Mouse (Mus musculus) left cerebral cortex, postnatal 25 days (tissue): Measurements from ENCODE around the gene 2300002M23Rik. TPM values are rescaled to one million over a fixed set of nuclear protein-coding genes. Genes with fewer than 3 reads are reported as not detected.

Experiments
- DNase-seq, 2 experiments: peaks; one replicate each; pipeline ENCODE4 v3.0.0; 2022; ENCODE audit warnings: low spot score in 2 of 2, mixed read lengths in 1 of 2
- intact Hi-C: fragments of 180-260 bp; cut with DNase I; formaldehyde crosslinking; loops from one replicate; pipeline ENCODE4 v1.15.1; 2025
- total RNA-seq, 2 experiments: library from RNA; stranded (reverse); gene quantifications; 2 replicates each; pipeline ENCODE4 v1.2.3; 2021

The 2300002M23Rik gene
- total RNA-seq = not detected

- DNase-seq = no peak
- intact Hi-C loops = no loop called here
These were observed at the start of gene 2300002M23Rik for GRCm38 (mm10) chr17:35567150-35567549. 2300002M23Rik (plus strand) TSS chr17:35567450.

GRCm38 (mm10) chr17:35517526-35517925, 49.7 kb upstream of the 2300002M23Rik start:
- no peak for DNase-seq
- intact Hi-C loops = loop anchor here (2.0 kb wide), 1 partner anchor 17 kb away; no protein-coding TSS in a partner anchor

DNA sequence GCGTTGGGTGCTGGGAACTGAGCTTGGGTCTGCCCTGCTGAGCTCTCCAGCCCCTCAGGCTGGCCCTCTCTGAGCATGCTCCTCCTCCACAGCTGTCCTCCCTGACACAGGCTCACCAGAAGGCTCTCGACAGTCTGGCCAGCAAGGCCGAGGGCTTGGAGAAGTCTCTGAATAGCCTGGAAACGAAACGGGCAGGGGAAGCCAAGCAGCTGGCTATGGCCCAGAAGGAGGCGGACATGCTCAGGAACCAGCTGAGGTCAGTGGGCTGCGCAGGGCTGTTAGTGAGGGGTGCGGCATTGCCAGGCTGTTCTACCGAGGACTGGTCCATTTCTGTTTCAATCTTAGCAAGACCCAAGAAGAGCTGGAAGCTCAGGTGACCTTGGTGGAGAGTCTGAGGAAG, 42.9 kb upstream of the 2300002M23Rik start:
- DNase-seq = no peak
- intact Hi-C loops = no loop called here

GRCm38 (mm10) chr17:35526644-35527043, 40.6 kb upstream of the 2300002M23Rik start:
- DNase-seq = no peak
- intact Hi-C loops = no loop called here

GRCm38 (mm10) chr17:35532360-35532759, 34.9 kb upstream of the 2300002M23Rik start:
- no peak for DNase-seq
- intact Hi-C loops = no loop called here

GRCm38 (mm10) chr17:35532901-35533300, 34.3 kb upstream of the 2300002M23Rik start, which contains the start of gene Psors1c2:
Psors1c2 (plus strand) TSS chr17:35533201.
- intact Hi-C loops = no loop called here

GRCm38 (mm10) chr17:35534343-35534742, 32.9 kb upstream of the 2300002M23Rik start:
- intact Hi-C loops = loop anchor here (2.0 kb wide), 2 partner anchors 18 to 50 kb away; partner anchors contain the start of genes Cchcr1 and Tcf19
- DNase-seq = peak; percentile 83 to 92

More at GRCm38 (mm10) chr17:35532901-35533300, 34.3 kb upstream of the 2300002M23Rik start, which contains the start of gene Psors1c2:
- no peak for DNase-seq

GRCm38 (mm10) chr17:35537421-35537820, 29.8 kb upstream of the 2300002M23Rik start:
- DNase-seq = peak in 1 of 2 experiments; percentile 85

GRCm38 (mm10) chr17:35538476-35538875, 28.8 kb upstream of the 2300002M23Rik start:
- intact Hi-C loops = no loop called here

More at GRCm38 (mm10) chr17:35537421-35537820, 29.8 kb upstream of the 2300002M23Rik start:
- intact Hi-C loops = no loop called here

GRCm38 (mm10) chr17:35539540-35539939, 27.7 kb upstream of the 2300002M23Rik start:
- intact Hi-C loops = no loop called here

More at GRCm38 (mm10) chr17:35538476-35538875, 28.8 kb upstream of the 2300002M23Rik start:
- no peak for DNase-seq

DNA sequence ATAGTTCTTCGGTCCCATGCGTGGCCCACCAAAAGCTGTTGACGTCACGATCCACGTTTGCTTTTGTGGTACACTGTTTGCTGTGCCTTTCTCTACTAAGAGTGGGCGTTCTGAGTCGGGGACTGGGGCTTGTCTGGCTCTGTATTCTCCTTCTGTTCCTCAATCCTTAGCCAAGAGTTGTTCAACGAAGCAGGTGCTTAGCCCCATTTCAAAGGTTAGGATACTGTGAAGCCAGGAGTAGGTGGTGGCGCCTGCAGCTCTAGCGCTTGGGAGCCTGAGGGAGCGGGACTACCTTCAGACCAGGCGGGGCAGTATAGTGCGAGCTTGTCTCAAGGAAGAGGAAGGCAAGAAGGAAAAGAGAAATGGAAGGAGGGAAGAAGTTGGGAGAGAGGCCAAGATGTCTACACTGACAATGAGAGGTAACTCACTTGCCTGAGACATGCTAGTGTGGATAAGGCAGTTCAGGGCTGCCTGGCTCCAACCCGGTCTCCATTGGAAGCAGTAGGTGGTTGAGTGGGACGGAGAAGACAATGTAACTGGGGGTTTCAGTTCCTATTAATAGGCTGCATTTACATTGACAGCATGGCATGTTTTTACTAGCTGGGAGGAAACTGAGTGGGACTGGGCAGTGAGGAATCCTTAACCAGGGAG, 24.4 kb upstream of the 2300002M23Rik start:
- intact Hi-C loops = no loop called here

More at GRCm38 (mm10) chr17:35539540-35539939, 27.7 kb upstream of the 2300002M23Rik start:
- DNase-seq = no peak

GRCm38 (mm10) chr17:35543412-35543861, 23.8 kb upstream of the 2300002M23Rik start:
- DNase-seq = no peak
- intact Hi-C loops = no loop called here

More for the DNA sequence above, 24.4 kb upstream of the 2300002M23Rik start:
- DNase-seq = peak; percentile 28 to 72

- intact Hi-C loops = no loop called here
- DNase-seq = no peak
These were observed 23.2 kb upstream of the 2300002M23Rik start for GRCm38 (mm10) chr17:35544001-35544400.

DNA sequence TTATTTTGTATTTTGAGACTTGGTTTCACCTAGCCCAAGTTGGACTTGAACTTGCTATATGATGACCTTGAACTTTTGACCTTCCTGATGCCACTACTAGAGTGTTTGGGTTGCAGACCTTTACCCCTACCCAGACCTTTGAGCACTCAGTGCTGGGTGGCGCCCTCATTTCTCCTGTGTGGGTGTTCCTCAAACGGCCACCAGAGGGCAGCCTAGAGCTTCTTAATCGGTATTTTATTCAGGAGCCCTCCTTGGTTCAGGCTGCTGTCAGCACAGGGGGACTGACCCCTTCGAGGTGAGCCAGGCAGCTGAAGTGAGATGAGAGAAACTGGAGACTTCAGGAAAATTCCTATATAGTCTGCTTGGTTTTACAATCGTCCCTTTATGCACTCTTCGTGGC, 22.6 kb upstream of the 2300002M23Rik start:
- intact Hi-C loops = no loop called here
- DNase-seq = peak; percentile 40 to 53

DNA sequence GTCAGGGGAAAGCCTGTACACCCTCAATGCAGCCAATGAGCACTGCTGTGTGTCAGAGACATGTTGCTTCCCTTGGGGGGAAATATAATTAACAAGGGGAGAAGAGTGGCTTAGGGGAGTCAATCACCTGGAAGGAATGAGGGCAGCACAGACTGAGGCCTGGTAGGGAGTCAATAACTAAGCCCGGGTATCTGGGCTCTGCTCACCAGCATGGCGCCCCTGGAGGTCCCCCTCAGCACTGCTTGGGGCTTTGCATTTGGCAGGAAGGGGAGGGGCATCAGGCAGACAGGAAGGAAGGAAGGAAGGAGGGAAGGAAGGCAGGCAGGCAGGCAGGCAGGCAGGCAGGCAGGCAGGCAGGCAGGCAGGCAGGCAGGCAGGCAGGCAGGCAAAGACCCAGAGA, 19.8 kb upstream of the 2300002M23Rik start:
- intact Hi-C loops = no loop called here

DNA sequence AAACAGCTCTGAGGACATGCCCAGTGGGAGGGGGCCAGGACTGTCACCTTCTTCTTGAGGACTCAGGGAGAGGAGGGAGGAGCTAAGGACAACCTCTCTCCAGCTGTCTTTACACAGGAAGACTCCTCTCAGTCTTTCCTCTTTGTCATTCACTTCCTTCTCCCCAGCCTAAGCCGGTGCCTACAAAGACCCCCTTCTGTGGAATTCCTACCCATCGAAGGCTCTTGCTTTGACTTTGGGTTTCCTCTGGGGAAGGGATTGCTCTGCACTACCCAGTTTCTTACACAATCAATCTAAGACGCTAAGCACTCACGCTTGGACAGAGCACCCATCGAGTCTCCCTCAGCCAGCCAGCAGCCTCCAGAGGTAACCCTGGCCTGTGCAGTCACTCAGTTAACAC, 18.6 kb upstream of the 2300002M23Rik start:
- DNase-seq = no peak
- intact Hi-C loops = no loop called here

More for the DNA sequence above, 19.8 kb upstream of the 2300002M23Rik start:
- no peak for DNase-seq

GRCm38 (mm10) chr17:35549437-35550142, 17.7 kb upstream of the 2300002M23Rik start:
- intact Hi-C loops = no loop called here
- DNase-seq = peak; percentile 78 to 93

GRCm38 (mm10) chr17:35550143-35550494, 17.1 kb upstream of the 2300002M23Rik start:
- DNase-seq = no peak
- intact Hi-C loops = no loop called here

- intact Hi-C loops = no loop called here
- no peak for DNase-seq
These were observed 16.4 kb upstream of the 2300002M23Rik start for GRCm38 (mm10) chr17:35550871-35551270.

GRCm38 (mm10) chr17:35551881-35552414, 15.3 kb upstream of the 2300002M23Rik start, which contains the start of gene Cdsn:
Cdsn (plus strand) TSS chr17:35552128.
- DNase-seq = no peak
- intact Hi-C loops = no loop called here
